Mouse (Mus musculus) gastrocnemius, postnatal 36 days (tissue): Measurements from ENCODE around the gene Efhb. TPM values are rescaled to one million over a fixed set of nuclear protein-coding genes. Genes with fewer than 3 reads are reported as not detected.

Source experiments
- DNase-seq, 2 experiments: peaks; one replicate each; pipeline ENCODE4 v3.0.0; 2022
- intact Hi-C: fragments of 180-260 bp; cut with DNase I; formaldehyde crosslinking; loops from one replicate; pipeline ENCODE4 v1.15.1; 2025
- total RNA-seq, 2 experiments: library from RNA; stranded (reverse); gene quantifications; 2 replicates each; pipeline ENCODE4 v1.2.3; 2021

Gene Efhb
- total RNA-seq, 2 experiments from 2014 or later = 0.17 to 0.18 TPM

DNA sequence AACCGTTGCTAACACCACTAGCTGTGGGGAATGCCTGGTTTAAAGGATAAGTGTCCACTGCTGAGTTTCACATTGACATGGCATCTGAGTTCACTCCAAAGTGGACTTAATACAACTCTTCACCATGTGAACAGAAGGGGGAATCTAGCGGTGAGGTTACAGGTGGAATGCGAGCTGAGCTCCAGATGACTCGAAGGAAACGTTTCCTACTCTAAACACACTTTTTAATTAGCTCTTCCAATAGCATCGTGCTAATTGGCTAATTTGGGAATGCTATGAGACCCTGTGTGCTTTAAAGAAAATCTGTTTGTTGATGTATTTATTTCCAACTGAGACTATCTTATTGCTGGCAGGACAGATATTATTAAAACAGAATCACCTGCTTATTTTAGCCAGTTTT lies 76.3 kb downstream of the Efhb start:
- DNase-seq = no peak

DNA sequence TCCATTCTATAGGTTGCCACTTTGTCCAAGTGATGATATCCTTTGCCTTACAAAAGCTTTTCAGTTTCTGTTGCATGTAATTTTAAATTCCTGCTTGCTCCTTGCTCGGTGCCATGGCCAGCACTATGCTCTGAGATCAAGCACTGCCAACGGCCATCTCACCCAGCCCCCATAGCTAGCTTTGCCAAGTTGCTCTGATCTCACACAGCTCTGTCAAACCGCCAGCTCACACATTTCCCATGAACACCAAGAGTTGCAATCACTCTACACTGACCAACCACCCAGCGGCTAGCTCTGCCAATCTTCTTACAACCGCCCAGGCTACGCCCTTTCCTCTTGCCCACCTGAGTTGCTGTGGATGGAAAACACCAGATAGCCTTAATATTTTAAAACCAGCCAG lies 99.0 kb downstream of the Efhb start:
- no peak for DNase-seq
- intact Hi-C loops = no loop called here

More for the DNA sequence above, 76.3 kb downstream of the Efhb start:
- intact Hi-C loops = no loop called here

Other genes with a start within 250 kb of the Efhb start
- gene Rab5a, start 15.9 kb upstream of the Efhb start, total RNA-seq = 10 to 100 TPM; 39.9 to 42.9 TPM
- not detected for gene Pp2d1, start 76.1 kb upstream of the Efhb start, total RNA-seq
- 10 to 100 TPM; 50.9 to 62.0 TPM for gene Kat2b, start 103.5 kb upstream of the Efhb start, total RNA-seq
- gene Sgo1, start 226.0 kb upstream of the Efhb start, total RNA-seq = under 1 TPM; 0.10 to 0.20 TPM